Mouse (Mus musculus): ENCODE data around the gene Fam24b.
A peak's percentile ranks its signal among the peaks of the same experiment; 100 is the strongest.

The Fam24b gene

DNA sequence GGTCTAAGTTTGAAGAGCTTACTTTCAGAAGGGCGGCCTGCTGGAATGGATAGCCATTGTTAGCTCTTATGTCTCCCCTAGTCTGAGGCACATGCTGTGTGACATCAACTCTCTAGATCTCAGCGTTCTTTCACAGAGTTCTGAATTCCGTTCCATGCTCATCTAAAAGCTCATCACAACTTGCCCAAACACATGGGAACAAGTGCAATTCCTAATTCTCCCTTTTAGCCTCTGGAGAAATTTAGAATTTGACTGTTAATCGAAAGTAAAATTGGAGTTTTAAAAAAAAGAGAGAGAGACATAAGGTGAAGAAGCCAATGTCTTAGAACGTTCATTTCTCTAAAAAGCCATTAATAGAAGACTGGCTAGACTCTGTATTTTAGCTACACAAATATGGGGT is at the start of gene Fam24b:
Fam24b (minus strand) TSS at position 101 of the 400 bp plus-strand sequence.
- DNase-seq = no peak

GRCm38 (mm10) chr7:131371880-131372651 is 42.8 kb upstream of the Fam24b start:
- no peak for DNase-seq

DNA sequence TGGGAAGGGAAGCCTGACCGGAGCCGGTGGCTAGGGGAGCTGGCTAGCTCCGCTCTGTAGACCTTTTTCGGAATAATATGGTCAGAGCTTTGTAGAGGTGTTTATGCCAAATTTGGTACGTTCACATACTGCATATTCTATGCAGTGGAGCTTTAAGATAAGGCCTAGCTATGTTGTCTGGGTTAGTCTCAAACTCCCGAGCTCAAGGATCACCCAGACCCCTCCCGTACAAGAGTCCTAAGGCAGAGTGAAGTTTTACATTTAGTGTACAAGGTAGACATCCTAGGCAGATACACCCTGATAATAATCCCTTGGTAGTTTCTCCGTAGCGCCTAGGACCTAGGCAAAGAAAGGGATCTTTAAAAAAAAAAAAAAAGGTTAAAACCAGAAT is 42.1 kb upstream of the Fam24b start:
- DNase-seq = no peak

- DNase-seq = peak; percentile 93
Measured at GRCm38 (mm10) chr7:131370648-131371469, 41.5 kb upstream of the Fam24b start, which contains the start of gene Pstk. TSS of gene Pstk (plus strand) at chr7:131371141.

- no peak for DNase-seq
Measured at GRCm38 (mm10) chr7:131364131-131364530, 34.8 kb upstream of the Fam24b start.

- peak; percentile 98 for DNase-seq
Measured at GRCm38 (mm10) chr7:131362615-131363300, 33.4 kb upstream of the Fam24b start, which contains the start of gene 2310057M21Rik. TSS of gene 2310057M21Rik (minus strand) at chr7:131362759.

- no peak for DNase-seq
Measured at GRCm38 (mm10) chr7:131362269-131362614, 32.9 kb upstream of the Fam24b start.

DNA sequence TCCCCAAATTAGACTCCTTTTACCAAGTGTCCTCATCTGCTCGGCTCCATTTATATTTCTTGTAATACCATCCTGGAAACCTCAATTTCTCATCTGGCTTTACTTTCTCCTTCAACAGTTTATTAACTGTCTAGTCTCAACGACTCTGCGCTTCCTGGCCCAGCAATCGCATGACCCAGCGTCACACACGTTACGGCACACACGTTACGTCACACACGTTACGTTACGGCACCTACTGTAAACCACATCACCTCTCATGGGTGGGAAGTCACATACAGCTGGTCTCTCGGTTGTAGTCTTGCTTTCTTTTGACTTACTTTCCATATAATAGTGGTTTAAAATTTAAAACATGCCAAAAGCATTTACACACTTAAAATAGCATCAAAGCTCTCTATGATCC is 26.8 kb upstream of the Fam24b start:
- no peak for DNase-seq

GRCm38 (mm10) chr7:131345856-131346541 is 16.7 kb upstream of the Fam24b start:
- DNase-seq = no peak

DNA sequence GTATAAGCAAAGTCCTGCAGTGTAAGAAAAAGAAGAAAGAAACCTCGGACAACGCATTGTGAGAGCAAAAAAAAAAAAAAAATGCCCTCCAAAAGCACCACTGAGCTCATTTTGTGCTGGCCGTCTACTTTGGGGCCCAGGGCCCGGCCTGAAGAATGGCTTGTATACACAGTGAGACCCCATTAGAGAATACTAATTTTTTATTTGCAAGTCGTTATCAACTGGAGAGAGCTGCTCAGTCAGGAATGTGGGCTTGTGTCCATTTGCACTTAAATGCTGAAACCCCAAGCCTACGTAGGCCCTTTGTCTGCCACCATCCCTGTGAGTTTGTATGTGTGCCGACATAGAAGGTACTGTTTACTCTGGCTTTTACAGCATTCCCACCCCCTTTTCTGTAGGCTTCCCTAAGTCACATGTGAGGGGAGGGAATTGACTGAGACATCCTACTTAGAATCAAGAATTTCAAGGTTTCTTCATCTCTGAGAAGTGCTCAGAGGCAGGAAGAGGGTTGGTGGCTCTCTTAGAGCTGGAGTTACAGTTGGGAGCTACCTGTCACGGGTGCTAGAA is 8.3 kb upstream of the Fam24b start:
- no peak for DNase-seq

DNA sequence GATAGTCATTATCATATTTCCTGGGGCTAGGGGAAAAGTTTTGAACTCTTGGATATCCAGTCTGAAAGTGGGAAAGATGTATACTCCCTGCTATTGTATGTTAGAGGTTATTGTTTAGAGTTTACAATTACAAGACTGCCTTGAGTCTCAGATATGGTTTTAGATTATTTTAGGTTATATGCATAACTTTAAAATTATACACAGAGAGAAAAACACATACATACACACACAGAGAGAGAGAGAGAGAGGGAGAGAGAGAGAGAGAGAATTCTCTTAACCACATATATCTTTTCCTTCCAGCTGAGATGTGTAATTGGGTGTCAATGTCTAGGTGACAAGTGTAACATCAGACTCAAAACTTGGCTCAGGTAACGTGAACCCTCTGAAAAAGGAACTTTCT is 4.2 kb upstream of the Fam24b start, which contains the start of gene Fam24a:
Fam24a (plus strand) TSS at position 301 of the 400 bp plus-strand sequence.
- DNase-seq = no peak

DNA sequence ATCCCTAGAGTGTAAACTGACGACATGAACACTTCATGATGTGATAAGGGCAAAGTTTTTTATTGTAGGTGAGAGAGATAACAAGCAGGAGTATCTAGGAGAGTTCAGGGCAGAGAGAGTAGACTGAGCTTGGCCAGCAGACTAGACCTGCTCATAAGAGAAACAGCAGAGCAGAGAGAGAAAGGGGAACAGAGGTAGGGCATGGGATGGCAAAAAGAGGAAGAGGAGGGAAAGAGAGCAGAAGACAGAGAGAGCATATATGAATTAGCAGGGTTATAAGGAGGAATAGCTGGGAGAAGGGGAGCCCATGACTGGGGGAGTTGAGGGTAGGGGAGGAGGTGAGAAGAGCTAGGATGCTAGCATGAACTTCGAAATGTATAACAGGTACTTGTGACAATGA is 2.4 kb upstream of the Fam24b start:
- DNase-seq = no peak

DNA sequence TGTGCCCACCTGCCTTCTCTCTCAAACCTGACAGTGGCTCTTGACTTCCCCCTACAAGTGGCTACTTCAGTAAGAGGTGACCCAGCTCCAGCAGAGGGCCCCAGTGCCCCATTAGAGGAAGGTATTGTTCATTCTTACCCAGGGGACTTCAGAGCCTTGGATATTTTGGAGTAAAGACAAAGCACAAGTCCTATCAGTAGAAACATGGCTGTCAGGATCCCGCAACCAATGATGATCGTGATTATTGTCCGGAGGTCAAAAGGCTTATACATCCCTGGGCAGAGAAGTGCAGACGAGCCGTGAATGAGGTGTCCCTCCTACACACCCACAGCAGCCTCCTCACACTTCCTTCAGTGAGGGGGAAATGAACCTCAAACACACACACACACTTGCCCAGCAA is 2.3 kb downstream of the Fam24b start:
- DNase-seq = no peak

GRCm38 (mm10) chr7:131322192-131322591 is 7.1 kb downstream of the Fam24b start, which contains the start of gene Cuzd1:
TSS of gene Cuzd1 (minus strand) at chr7:131322292.
- DNase-seq = no peak

GRCm38 (mm10) chr7:131318340-131318739 is 11.0 kb downstream of the Fam24b start:
- DNase-seq = no peak

- no peak for DNase-seq
Measured at GRCm38 (mm10) chr7:131317587-131317986, 11.7 kb downstream of the Fam24b start.

DNA sequence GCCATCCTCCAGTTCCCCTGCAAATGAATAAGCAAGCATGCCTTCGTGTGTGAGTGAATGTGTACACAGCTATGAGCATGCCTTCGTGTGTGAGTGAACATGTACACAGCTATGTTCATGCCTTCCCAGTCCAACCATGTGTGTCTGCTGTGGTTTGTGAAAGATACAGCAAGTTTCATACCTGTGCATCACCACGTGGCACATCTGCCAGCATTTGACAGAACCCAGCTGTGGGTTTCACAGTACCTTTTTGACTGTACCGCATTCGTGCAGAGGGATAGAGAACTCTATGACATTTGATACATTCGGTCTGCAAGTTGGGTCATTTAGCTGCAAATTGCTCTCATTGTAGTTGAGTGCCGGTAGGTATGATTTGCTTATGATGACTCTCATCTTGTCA is 14.8 kb downstream of the Fam24b start:
- no peak for DNase-seq

- DNase-seq = no peak
Measured at GRCm38 (mm10) chr7:131306733-131307132, 22.6 kb downstream of the Fam24b start.

DNA sequence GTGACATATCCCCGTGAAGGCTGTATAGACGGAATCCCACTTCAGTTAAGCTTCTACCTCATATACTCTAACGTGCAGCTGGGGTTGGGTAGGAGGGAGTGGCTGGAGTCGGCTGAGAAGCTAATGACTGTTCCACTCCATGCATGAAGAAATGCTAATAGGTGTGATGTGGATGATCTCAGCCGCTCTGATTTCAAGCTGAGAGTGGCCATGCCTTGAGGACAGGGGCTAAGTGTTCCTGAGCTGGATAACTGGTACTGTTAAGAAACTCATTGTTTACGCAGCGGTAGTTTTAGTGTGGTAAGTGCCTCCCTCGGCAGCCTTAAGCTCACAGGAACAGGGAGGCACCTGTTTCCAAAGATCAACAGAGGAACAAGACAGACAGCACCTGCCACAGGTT is 26.0 kb downstream of the Fam24b start:
- no peak for DNase-seq

GRCm38 (mm10) chr7:131297151-131297550 is 32.2 kb downstream of the Fam24b start:
- no peak for DNase-seq
